19 mouse cellular contexts compared by ENCODE assay signal in genomic region chr2:161593391-161594152, GRCm38 (mm10).
"Had no signal": no experiment of that assay in that cellular context is flagged by ENCODE, and none has a peak within 500 bp of the region (broad histone marks: within the 10 kb centered on the region; RNA-seq: fewer than 3 reads in every experiment).

No protein-coding gene starts in this region.

- H3K27ac ChIP-seq: liver, embryonic 13.5 days; liver, embryonic 15.5 days; lung, embryonic 15.5 days; macrophage; midbrain, embryonic 12.5 days; neural tube, embryonic 12.5 days; stomach, embryonic 15.5 days had no signal

- DNase-seq: liver, embryonic 13.5 days; liver, postnatal 0 days; lung, adult 2 months; lung, postnatal 10 days; lung, postnatal 36 days; midbrain, embryonic 14.5 days; right cerebral cortex, postnatal 14 days; thymus, adult 2 months; thymus, postnatal 25 days; thymus, postnatal 4 days had no signal

- H3K9me3 ChIP-seq: liver, embryonic 13.5 days; liver, embryonic 15.5 days; lung, embryonic 15.5 days; midbrain, embryonic 12.5 days; neural tube, embryonic 12.5 days; stomach, embryonic 15.5 days had no signal

- H3K4me1 ChIP-seq: liver, embryonic 13.5 days; liver, embryonic 15.5 days; lung, embryonic 15.5 days; megakaryocyte, embryonic 14.5 days; neural tube, embryonic 12.5 days; stomach, embryonic 15.5 days had no signal

- H3K27me3 ChIP-seq: liver, embryonic 13.5 days; liver, embryonic 15.5 days; lung, embryonic 15.5 days; megakaryocyte, embryonic 14.5 days; midbrain, embryonic 12.5 days; neural tube, embryonic 12.5 days; stomach, embryonic 15.5 days had no signal

- H3K4me3 ChIP-seq: liver, embryonic 13.5 days; liver, embryonic 15.5 days; lung, embryonic 15.5 days; megakaryocyte, embryonic 14.5 days; midbrain, embryonic 12.5 days; myocyte; neural tube, embryonic 12.5 days; stomach, embryonic 15.5 days had no signal

- H3K9ac ChIP-seq: liver, embryonic 13.5 days; liver, embryonic 15.5 days; liver, postnatal 0 days; lung, embryonic 15.5 days; midbrain, embryonic 12.5 days; neural tube, embryonic 12.5 days; stomach, embryonic 15.5 days had no signal

- H3K4me2 ChIP-seq: liver, embryonic 13.5 days; liver, embryonic 15.5 days; lung, embryonic 15.5 days; midbrain, embryonic 12.5 days; neural tube, embryonic 12.5 days; stomach, embryonic 15.5 days had no signal

- ATAC-seq: liver, postnatal 0 days; midbrain, embryonic 16.5 days had no signal

- H3K36me3 ChIP-seq: liver, embryonic 13.5 days; liver, embryonic 15.5 days; lung, embryonic 15.5 days; midbrain, embryonic 12.5 days; neural tube, embryonic 12.5 days; stomach, embryonic 15.5 days had no signal
